Mouse (Mus musculus) testis, postnatal 14 days (tissue): ENCODE measurements around the gene Tfcp2l1.

Source experiments
- DNase-seq: peaks from one replicate; pipeline ENCODE4 v3.0.0; 2021; ENCODE audit warnings: low spot score

The Tfcp2l1 gene

DNA sequence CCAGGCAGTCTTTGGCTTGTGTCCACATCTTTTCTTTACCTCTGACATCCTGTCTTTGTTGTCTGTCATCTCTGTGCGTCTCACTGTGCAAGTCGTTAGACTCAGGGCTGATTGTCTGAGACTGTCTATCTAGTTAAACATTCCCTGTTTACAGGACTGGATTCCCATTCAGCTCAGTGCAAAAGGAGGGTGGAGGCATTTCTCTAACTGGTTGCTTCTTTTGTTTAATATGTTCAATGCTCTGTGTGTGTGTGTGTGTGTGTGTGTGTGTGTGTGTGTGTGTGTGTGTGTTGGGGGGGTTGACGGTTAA, 23.0 kb downstream of the Tfcp2l1 start:
- DNase-seq = no peak

- DNase-seq = no peak
Measured at GRCm38 (mm10) chr1:118658716-118659115, 31.0 kb downstream of the Tfcp2l1 start.

GRCm38 (mm10) chr1:118660880-118661465, 33.2 kb downstream of the Tfcp2l1 start:
- DNase-seq = no peak

GRCm38 (mm10) chr1:118663062-118663461, 35.3 kb downstream of the Tfcp2l1 start:
- DNase-seq = no peak

- DNase-seq = no peak
Measured at GRCm38 (mm10) chr1:118667536-118667935, 39.8 kb downstream of the Tfcp2l1 start.

- peak; percentile 22 for DNase-seq
Measured at GRCm38 (mm10) chr1:118672196-118672595, 44.5 kb downstream of the Tfcp2l1 start.

DNA sequence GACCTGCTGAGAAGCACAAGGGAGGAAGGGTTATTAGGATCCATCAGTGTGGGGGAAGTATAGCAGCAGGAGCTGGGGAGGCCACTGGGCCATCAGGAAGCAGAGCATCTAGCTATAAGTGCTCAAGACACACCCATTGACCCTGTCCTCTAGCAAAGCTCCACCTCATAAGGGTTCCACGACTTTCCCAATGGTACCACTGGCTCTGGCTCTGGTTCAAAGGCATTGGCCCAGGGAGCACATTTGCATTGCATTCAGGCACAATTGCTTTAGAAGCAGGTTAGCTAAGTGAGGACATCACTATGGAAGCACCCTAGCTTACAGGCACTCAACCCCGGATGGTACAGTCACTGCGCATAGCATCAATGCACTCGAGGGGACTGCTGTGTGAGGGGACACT, 46.4 kb downstream of the Tfcp2l1 start:
- no peak for DNase-seq

- DNase-seq = no peak
Measured at GRCm38 (mm10) chr1:118681980-118682379, 54.2 kb downstream of the Tfcp2l1 start.

- no peak for DNase-seq
Measured at GRCm38 (mm10) chr1:118683686-118684085, 55.9 kb downstream of the Tfcp2l1 start.

- DNase-seq = no peak
Measured at GRCm38 (mm10) chr1:118687726-118688125, 60.0 kb downstream of the Tfcp2l1 start.

DNA sequence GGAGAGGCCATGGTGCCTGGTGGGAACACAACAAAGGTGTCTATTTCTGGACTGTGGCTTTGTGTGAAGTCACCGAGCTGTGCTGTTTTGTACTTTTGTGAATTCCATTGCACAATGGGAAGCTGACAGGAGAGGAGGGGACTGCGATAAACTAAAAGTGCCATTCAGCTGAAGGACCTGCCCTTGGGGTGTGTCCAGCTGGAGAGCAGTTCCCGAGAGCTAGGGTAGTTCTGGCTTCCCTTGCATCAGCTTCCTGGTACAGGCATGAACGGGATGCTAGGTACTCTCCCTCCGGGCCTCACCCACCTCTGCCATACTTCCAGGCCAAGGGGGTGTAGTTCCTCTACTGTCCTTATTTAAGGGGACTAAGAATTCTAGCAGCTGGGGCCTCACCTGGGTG, 62.1 kb downstream of the Tfcp2l1 start:
- no peak for DNase-seq

DNA sequence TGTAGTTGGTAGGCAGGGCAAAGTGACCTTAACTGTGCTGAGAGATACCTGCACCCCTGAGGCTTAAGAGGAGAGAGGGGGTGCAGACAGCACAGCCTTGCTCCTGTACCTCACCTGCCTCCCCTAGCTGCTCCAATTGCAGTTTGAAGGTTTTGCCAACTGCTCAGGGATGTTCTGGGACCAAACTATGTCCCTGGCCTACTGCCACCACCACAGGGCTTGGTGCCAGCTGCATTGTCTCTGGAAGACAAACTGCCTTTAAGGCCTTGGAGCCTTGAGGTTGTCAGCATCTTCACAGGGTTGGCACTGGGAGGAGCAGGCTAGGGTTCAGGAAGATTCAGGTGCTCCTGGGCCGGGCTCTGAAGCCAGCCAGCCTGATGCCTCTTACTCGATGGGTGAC, 66.7 kb downstream of the Tfcp2l1 start:
- DNase-seq = no peak

- no peak for DNase-seq
Measured at GRCm38 (mm10) chr1:118697906-118698305, 70.2 kb downstream of the Tfcp2l1 start.

DNA sequence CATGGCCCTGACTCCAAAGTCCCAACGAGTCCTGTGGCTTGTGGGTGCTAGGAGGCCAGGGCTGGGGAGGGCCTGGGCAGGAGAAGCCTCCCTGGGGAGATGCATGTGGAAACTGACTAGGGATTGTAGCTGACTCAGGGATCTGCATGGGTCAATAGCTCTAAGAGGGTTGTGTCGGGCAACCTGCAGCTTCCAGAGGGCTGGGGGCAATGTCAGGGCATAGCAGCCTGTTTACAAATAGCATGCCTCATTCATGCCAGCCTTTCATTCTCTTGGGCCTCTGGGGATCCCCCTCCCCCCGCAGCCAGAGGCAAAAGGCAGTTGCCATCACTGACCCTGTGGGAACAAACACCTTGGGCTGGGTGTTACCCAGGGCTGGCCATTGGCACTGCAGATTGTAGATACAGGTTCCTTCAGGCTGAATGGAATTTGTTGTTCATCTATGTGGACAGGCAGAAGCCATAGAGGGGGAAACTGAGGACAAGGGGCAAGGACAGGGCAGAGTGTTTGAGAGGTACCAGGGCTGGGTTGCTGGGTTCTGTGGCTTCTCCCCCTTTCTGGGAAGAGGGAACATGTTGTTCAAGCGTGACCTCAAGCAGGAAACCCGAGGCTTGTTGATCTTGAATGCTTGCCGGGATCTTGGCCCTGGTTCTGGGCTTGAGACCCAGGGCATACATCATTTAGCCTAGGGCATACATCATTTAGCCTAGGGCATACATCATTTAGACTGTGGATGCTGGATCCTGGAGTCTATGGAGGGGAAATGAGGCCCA, 71.6 kb downstream of the Tfcp2l1 start:
- no peak for DNase-seq

DNA sequence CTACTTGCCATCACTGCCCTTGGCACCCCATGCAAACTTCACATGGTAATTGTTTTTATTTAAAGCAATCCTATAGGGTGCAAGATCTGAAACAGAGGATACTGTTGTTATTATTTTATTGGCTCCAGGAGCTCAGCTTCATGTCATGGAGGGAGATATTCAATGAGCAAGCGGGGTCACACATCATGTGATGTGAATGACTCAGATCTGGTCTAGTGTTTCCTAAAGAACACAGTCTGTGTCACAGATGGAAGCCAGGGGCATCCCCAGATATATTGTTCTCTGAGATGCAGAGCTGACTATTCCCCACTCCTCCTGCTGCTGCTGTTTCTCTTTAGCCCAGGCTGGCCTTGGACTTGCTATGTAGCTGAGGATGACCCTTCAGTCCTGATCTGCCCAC, 72.2 kb downstream of the Tfcp2l1 start:
- no peak for DNase-seq

- DNase-seq = no peak
Measured at GRCm38 (mm10) chr1:118711606-118712005, 83.9 kb downstream of the Tfcp2l1 start.

- DNase-seq = no peak
Measured at GRCm38 (mm10) chr1:118716225-118716624, 88.5 kb downstream of the Tfcp2l1 start.

DNA sequence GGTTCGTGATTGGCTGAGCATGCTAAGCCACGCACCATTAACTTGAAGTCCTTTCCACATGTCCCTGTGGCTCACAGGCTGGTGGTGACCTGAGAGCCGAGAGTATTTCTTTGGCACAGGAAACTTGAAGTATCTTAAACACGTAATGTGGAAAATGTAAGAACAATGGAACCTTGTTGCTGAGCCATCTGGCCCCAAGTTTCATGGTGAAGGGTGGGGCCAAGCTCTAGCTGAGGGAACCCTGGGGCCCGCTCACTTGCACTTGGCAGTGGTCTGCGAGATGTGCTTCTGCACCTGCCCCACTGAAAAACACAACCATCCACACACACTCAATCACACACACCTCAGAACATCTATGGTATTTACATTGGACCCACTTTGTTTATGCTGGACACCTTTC, 90.3 kb downstream of the Tfcp2l1 start:
- DNase-seq = no peak

GRCm38 (mm10) chr1:118719699-118720098, 92.0 kb downstream of the Tfcp2l1 start:
- DNase-seq = no peak

- no peak for DNase-seq
Measured at GRCm38 (mm10) chr1:118720474-118721095, 92.8 kb downstream of the Tfcp2l1 start.

GRCm38 (mm10) chr1:118727075-118727474, 99.3 kb downstream of the Tfcp2l1 start:
- DNase-seq = no peak

GRCm38 (mm10) chr1:118728796-118729195, 101.1 kb downstream of the Tfcp2l1 start:
- DNase-seq = no peak
